Mouse (Mus musculus) liver, embryonic 14.5 days (tissue): ENCODE measurements around the gene B3gnt2. TPM values are rescaled to one million over a fixed set of nuclear protein-coding genes. Genes with fewer than 3 reads are reported as not detected.

ENCODE experiments used
- ATAC-seq: fragments of 200-750 bp; cut with Nextera tagmentation; 2 replicates; pipeline ENCODE4 v1.8.0; 2017; ENCODE audit warnings: moderate number of reproducible peaks, mild to moderate bottlenecking, moderate library complexity; ENCODE audit not compliant: insufficient read depth
- DNase-seq, 3 experiments: peaks; one replicate each; pipeline ENCODE4 v3.0.0-alpha.2; 2012 to 2013; ENCODE audit warnings: low read depth in 3 of 3, low spot score in 3 of 3
- H3K27ac ChIP-seq: fragments of 300-500 bp; sonication (generic); 2 replicates; pipeline ENCODE4 v1.5.1; 2014; ENCODE audit warnings: moderate library complexity, mild to moderate bottlenecking, control low read depth, inconsistent platforms
- H3K27me3 ChIP-seq: fragments of 300-500 bp; sonication (generic); 2 replicates; pipeline ENCODE4 v1.6.1; 2014; ENCODE audit warnings: mild to moderate bottlenecking, low read length, moderate library complexity; ENCODE audit not compliant: control insufficient read depth, insufficient read depth
- H3K36me3 ChIP-seq: fragments of 300-500 bp; sonication (generic); replicated peaks from 2 replicates; pipeline ENCODE4 v1.6.1; 2014; ENCODE audit warnings: low read depth; ENCODE audit not compliant: control insufficient read depth, insufficient read depth
- H3K4me1 ChIP-seq, 2 experiments: fragments of 200-500 bp in 1 of 2; fragments of 300-500 bp in 1 of 2; sonication (generic) in 1 of 2; replicated peaks; 2 replicates each; pipeline ENCODE4 v1.6.1; 2012 to 2014; ENCODE audit warnings: antibody characterized with exemption in 1 of 2, inconsistent platforms in 1 of 2, low read length in 1 of 2; ENCODE audit not compliant: control insufficient read depth in 2 of 2, insufficient read depth in 2 of 2
- H3K4me2 ChIP-seq: fragments of 300-500 bp; sonication (generic); 2 replicates; pipeline ENCODE4 v1.6.1; 2014; ENCODE audit warnings: low read depth, mild to moderate bottlenecking, control low read depth, moderate library complexity
- H3K4me3 ChIP-seq, 2 experiments: fragments of 200-500 bp in 1 of 2; fragments of 300-500 bp in 1 of 2; sonication (generic) in 1 of 2; 2 replicates each; pipeline ENCODE4 v1.5.1; 2012 to 2014; ENCODE audit warnings: low read depth in 2 of 2, low read length in 2 of 2, mild to moderate bottlenecking in 2 of 2, control low read depth in 1 of 2, inconsistent platforms in 1 of 2, moderate library complexity in 1 of 2; ENCODE audit not compliant: insufficient read depth in 1 of 2
- H3K9ac ChIP-seq: fragments of 300-500 bp; sonication (generic); replicated peaks from 2 replicates; pipeline ENCODE4 v1.6.1; 2014; ENCODE audit warnings: mild to moderate bottlenecking, control low read depth, moderate library complexity
- H3K9me3 ChIP-seq: fragments of 300-500 bp; sonication (generic); 2 replicates; pipeline ENCODE4 v1.6.1; 2016; ENCODE audit warnings: low read length, mixed read lengths; ENCODE audit not compliant: control insufficient read depth
- CTCF ChIP-seq: IDR thresholded peaks from 2 replicates; pipeline ENCODE4 v1.5.1; 2016; ENCODE audit warnings: antibody characterized with exemption, low read depth, control low read depth
- EP300 ChIP-seq: IDR thresholded peaks from 2 replicates; pipeline ENCODE4 v1.6.1; 2016; ENCODE audit warnings: antibody characterized with exemption, low read depth
- WGBS: fragments of 180-500 bp; shearing (Covaris S2); extraction: QIAGEN DNeasy Blood & Tissue Kit; methylation state at CpG from one replicate; pipeline ENCODE4 v1.1.7; 2014; ENCODE audit not compliant: insufficient replicate concordance; 5-methylcytosine and 5-hydroxymethylcytosine counted together
- polyA plus RNA-seq, 2 experiments: library from polyadenylated mRNA; depleted of rRNA in 1 of 2; stranded (reverse) in 1 of 2; unstranded in 1 of 2; fragments of >200 nt; fragmentation: Nextera tagmentation in 1 of 2; extraction: Ambion mirVana in 1 of 2; gene quantifications; 2 replicates each; pipeline versions ENCODE4 v1.2.1 to v1.2.3; 2012 to 2014

The B3gnt2 gene
- polyA plus RNA-seq, 2 experiments = 2.3 to 3.6 TPM

DNA sequence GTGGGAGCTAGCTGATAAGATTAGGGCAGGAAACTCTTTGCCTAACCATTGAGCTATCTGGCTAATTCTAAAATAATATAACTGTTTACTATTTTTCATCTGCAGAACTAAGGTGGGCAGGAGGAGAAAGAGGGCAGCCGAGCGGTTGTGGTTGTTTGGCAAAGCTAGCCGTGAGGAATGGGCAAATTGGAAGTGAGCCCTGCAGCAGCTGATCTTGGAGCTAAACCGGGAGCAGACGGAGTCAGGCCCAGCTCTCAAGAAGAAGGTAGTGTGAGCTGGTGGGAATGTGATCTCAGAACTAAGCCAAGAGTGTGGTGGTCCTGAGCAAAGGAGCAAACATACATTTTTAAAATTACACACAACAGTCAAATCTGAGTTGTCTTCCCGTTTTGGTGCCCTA lies 126.8 kb downstream of the B3gnt2 start:
- no peak overlapping the region for H3K27ac ChIP-seq
- H3K4me2 ChIP-seq = no peak overlapping the region
- no peak overlapping the region for H3K4me3 ChIP-seq
- no peak overlapping the region for H3K9ac ChIP-seq
- TF ChIP-seq EP300 = no peak
- no peak for TF ChIP-seq CTCF
- no peaks in the 10 kb centered on the region for H3K36me3 ChIP-seq
- H3K4me1 ChIP-seq = no peaks in the 10 kb centered on the region
- no peaks in the 10 kb centered on the region for H3K9me3 ChIP-seq
- ATAC-seq (no peak), DNase-seq (no peak)
- 71% methylated on average over 6 of the region's 6 CpGs for WGBS
- no peaks in the 10 kb centered on the region for H3K27me3 ChIP-seq

DNA sequence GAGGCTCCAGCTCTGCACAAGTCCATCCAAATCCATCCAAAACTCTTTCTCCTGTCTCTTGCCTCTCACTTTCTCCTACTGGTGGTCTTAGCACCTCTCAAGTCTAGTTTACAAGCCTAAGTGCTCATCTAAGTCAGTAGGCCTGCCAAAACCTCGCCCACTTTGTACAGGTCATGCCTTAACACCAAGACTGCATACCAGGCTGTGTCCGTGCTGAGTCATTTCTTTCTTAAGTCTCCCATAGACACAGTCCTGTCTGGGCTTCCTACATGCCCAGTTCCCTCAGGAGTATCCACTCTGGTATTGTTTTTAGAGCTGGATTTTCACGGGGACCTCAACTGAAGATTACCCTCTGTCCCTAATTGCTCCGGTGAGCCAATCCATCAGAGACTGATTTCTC lies 127.9 kb downstream of the B3gnt2 start:
- WGBS = 71% methylated on average over 4 of the region's 4 CpGs
- no peak overlapping the region for H3K4me2 ChIP-seq
- no peaks in the 10 kb centered on the region for H3K27me3 ChIP-seq
- DNase-seq = no peak
- ATAC-seq = no peak
- H3K4me3 ChIP-seq = no peak overlapping the region
- no peaks in the 10 kb centered on the region for H3K36me3 ChIP-seq
- no peaks in the 10 kb centered on the region for H3K9me3 ChIP-seq
- H3K4me1 ChIP-seq = no peaks in the 10 kb centered on the region
- H3K27ac ChIP-seq = no peak overlapping the region
- TF ChIP-seq EP300 (no peak), CTCF (no peak)
- no peak overlapping the region for H3K9ac ChIP-seq

DNA sequence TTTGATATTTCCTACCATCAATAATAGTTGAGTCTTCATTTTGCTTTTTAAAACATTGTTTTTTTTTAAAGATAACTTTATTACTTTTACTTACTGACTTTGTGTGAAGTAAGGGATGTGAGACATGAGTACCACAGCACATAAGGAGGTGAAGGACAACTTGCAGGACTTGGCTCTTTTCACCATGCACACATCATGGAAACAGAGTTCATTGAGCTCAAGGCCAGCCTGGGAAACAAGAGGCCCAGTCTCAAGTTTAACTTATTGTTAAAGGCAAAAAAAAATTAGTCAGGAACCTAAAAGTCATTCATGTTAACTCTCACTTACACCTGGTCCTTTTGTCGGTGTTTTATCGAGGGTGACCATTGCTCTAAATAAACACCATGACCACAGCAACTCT lies 137.7 kb downstream of the B3gnt2 start:
- Histone ChIP-seq H3K27me3 (no peaks in the 10 kb centered on the region), H3K36me3 (no peaks in the 10 kb centered on the region), H3K4me3 (no peak overlapping the region), H3K4me1 (no peaks in the 10 kb centered on the region), H3K4me2 (no peak overlapping the region), H3K9me3 (no peaks in the 10 kb centered on the region), H3K9ac (no peak overlapping the region), H3K27ac (no peak overlapping the region)
- ATAC-seq (no peak), DNase-seq (no peak)
- TF ChIP-seq CTCF = no peak
- TF ChIP-seq EP300 = no peak
- WGBS = 75% methylated on average over 2 of the region's 2 CpGs

DNA sequence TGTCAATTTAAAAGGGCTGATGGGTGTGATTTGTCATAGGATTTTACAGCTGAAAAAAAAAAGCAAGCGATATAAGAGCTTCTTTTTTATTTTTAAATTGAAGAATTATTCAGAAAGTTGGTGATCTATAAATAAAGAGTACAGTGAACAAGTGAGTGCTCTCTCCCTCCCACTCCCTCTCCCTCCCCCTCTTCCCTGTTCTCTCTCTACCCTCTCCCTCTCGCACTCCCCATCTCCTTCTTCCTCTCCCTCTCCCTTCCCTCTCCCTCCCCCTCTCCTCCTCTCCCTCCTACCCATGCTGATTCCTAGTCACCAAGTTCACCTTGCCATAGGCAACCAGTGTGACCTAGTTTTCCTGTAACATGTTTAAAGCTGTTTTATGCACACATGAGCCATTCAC lies 140.7 kb downstream of the B3gnt2 start:
- H3K4me1 ChIP-seq = no peaks in the 10 kb centered on the region
- no peak overlapping the region for H3K9ac ChIP-seq
- ATAC-seq (no peak), DNase-seq (no peak)
- no peaks in the 10 kb centered on the region for H3K36me3 ChIP-seq
- no peak overlapping the region for H3K4me2 ChIP-seq
- no peak overlapping the region for H3K4me3 ChIP-seq
- no peak for TF ChIP-seq CTCF
- TF ChIP-seq EP300 = no peak
- H3K27ac ChIP-seq = no peak overlapping the region
- H3K27me3 ChIP-seq = no peaks in the 10 kb centered on the region
- H3K9me3 ChIP-seq = no peaks in the 10 kb centered on the region
- 49% methylated on average over 2 of the region's 2 CpGs for WGBS

DNA sequence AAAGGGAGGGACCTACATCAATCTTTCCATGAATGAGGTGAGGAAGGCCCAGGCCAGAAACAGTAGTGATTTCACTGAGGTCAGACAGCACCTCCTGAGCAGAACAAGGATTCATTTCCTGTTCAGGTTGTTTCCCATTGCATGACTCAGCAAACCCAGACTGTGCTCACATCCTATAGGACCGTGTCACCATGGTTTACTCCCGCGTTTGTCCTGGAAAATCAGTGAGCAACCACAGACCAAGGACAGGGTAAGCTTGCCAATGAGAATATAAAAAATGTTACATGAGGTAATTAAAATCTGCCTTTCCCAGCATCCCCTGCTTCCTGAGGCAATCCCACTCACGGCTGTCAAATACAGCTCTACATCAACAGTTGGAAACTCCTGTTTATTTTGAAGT lies 141.2 kb downstream of the B3gnt2 start:
- Histone ChIP-seq H3K4me1 (no peaks in the 10 kb centered on the region), H3K27me3 (no peaks in the 10 kb centered on the region), H3K9ac (no peak overlapping the region), H3K36me3 (no peaks in the 10 kb centered on the region), H3K4me3 (no peak overlapping the region), H3K4me2 (no peak overlapping the region), H3K27ac (no peak overlapping the region), H3K9me3 (no peaks in the 10 kb centered on the region)
- no peak for TF ChIP-seq EP300
- no peak for TF ChIP-seq CTCF
- DNase-seq (no peak), ATAC-seq (no peak)
- 47% methylated on average over 4 of the region's 4 CpGs for WGBS

DNA sequence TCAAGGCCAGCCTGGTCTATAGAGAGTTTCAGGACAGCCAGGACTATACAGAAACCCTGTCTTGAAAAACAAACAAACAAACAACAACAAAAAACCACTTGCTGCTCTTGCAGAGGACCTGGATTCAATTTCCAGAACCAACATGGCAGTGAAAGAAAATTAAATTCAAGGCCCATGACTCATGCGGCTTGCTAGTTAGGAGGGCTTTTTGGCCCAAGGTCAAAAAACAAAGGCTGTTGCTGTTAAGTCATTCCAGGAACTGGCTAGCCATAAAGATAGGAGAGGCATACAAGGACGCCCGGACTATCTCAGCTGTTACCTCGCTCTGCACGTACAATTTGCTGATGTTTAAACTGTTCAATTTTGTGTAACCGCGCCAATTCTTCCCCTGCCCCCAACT lies 142.7 kb downstream of the B3gnt2 start:
- 77% methylated on average over 7 of the region's 7 CpGs for WGBS
- ATAC-seq = no peak
- no peak overlapping the region for H3K4me3 ChIP-seq

More for the DNA sequence above, 142.7 kb downstream of the B3gnt2 start:
- Histone ChIP-seq H3K4me2 (no peak overlapping the region), H3K9ac (no peak overlapping the region), H3K36me3 (no peaks in the 10 kb centered on the region), H3K27me3 (no peaks in the 10 kb centered on the region), H3K27ac (no peak overlapping the region), H3K9me3 (no peaks in the 10 kb centered on the region), H3K4me1 (no peaks in the 10 kb centered on the region)
- TF ChIP-seq EP300 (no peak), CTCF (no peak)
- DNase-seq = no peak
